Mouse (Mus musculus) midbrain, embryonic 15.5 days (tissue): ENCODE results near the gene Snap47. TPM values are rescaled to one million over a fixed set of nuclear protein-coding genes. Genes with fewer than 3 reads are reported as not detected.

Source experiments
- ATAC-seq: fragments of 200-750 bp; cut with Nextera tagmentation; replicated peaks from 2 replicates; pipeline ENCODE4 v1.8.0; 2017; ENCODE audit warnings: moderate TSS enrichment
- H3K27ac ChIP-seq: fragments of 300-500 bp; sonication (generic); 2 replicates; pipeline ENCODE4 v1.5.1; 2015; ENCODE audit warnings: mild to moderate bottlenecking, inconsistent platforms
- H3K27me3 ChIP-seq: fragments of 300-500 bp; sonication (generic); replicated peaks from 2 replicates; pipeline ENCODE4 v1.6.1; 2015; ENCODE audit warnings: inconsistent platforms
- H3K36me3 ChIP-seq: fragments of 300-500 bp; sonication (generic); replicated peaks from 2 replicates; pipeline ENCODE4 v1.6.1; 2015; ENCODE audit warnings: inconsistent platforms
- H3K4me1 ChIP-seq: fragments of 300-500 bp; sonication (generic); 2 replicates; pipeline ENCODE4 v1.6.1; 2015; ENCODE audit warnings: inconsistent platforms
- H3K4me2 ChIP-seq: fragments of 300-500 bp; sonication (generic); 2 replicates; pipeline ENCODE4 v1.6.1; 2015; ENCODE audit warnings: inconsistent platforms, mild to moderate bottlenecking, moderate library complexity
- H3K4me3 ChIP-seq: fragments of 300-500 bp; sonication (generic); 2 replicates; pipeline ENCODE4 v1.5.1; 2015; ENCODE audit warnings: mild to moderate bottlenecking, inconsistent platforms
- H3K9ac ChIP-seq: fragments of 300-500 bp; sonication (generic); 2 replicates; pipeline ENCODE4 v1.6.1; 2015; ENCODE audit warnings: mild to moderate bottlenecking, inconsistent platforms
- H3K9me3 ChIP-seq: fragments of 300-500 bp; sonication (generic); 2 replicates; pipeline ENCODE4 v1.6.1; 2016; ENCODE audit warnings: inconsistent platforms
- WGBS: fragments of 180-500 bp; shearing (Covaris S2); methylation state at CpG from one replicate; pipeline ENCODE4 v1.1.7; 2015; ENCODE audit warnings: mixed read lengths; 5-methylcytosine and 5-hydroxymethylcytosine counted together
- polyA plus RNA-seq: library from polyadenylated mRNA; unstranded; fragments of >200 nt; fragmentation: Nextera tagmentation; extraction: Ambion mirVana; gene quantifications from 2 replicates; pipeline ENCODE4 v1.2.1, GENCODE M21; 2015

Snap47 gene
- polyA plus RNA-seq, 1 experiment from 2014 or later: 549 TPM

DNA sequence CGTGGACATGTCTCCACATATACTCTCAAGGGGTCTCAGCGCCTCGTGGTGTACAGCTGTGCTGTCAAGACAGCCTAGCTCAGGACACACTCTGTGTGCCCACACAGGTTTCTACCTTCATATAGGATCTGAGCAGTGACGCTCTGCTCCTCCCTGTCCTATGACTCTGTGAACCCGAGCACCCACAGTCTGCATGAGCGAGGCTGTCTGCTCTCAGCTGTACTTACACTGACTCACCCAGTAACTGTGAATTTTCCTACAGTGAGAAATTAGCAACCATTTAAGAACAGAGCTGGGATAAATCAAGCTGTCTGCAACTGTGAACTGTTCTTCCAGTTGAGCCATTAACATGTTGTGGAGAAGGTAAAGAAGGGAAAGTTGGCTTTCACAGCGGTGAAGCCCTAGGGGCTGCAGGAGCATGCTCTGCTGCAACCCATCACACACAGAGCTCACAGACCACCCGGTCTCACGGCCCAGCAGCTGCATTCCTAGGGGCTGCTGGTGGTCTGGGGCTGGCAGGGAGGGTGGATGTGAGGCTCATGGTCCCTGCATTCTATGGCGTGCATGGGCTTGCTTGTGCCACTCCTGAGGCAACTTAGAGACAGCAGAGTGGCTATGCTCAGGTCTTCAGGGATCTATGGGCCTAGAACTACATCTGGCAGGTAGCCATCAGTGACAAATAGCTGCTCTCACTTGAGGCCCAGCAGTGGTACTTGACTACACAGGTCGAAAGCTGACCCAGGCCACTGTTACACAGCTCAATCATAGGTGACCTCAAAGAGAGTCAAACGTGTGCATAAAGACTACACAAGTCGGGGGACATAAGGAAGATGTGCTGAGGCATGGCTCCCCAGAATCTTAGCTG, 37.8 kb downstream of the Snap47 start:
- Histone ChIP-seq H3K4me3 (no peak overlapping the region), H3K27ac (no peak overlapping the region), H3K9me3 (no peaks in the 10 kb centered on the region), H3K36me3 (peaks cover 11% of the 10 kb centered on the region; the same call in 1 of the 2 replicates), H3K27me3 (no peaks in the 10 kb centered on the region), H3K4me1 (peaks cover 5% of the 10 kb centered on the region; the same call in 1 of the 2 replicates), H3K9ac (no peak overlapping the region), H3K4me2 (no peak overlapping the region)
- no peak for ATAC-seq
- WGBS: 90% methylated on average over 13 of the region's 13 CpGs

- H3K27ac ChIP-seq: no peak overlapping the region
- ATAC-seq: no peak
- H3K9me3 ChIP-seq: no peaks in the 10 kb centered on the region
- H3K36me3 ChIP-seq: peaks cover 10% of the 10 kb centered on the region
- H3K27me3 ChIP-seq: no peaks in the 10 kb centered on the region
- no peak overlapping the region for H3K4me3 ChIP-seq
- H3K4me1 ChIP-seq: peaks cover 5% of the 10 kb centered on the region; the same call in 1 of the 2 replicates
- no peak overlapping the region for H3K9ac ChIP-seq
- WGBS: 66% methylated on average over 6 of the region's 6 CpGs
- H3K4me2 ChIP-seq: no peak overlapping the region
These were observed 38.9 kb downstream of the Snap47 start for GRCm38 (mm10) chr11:59412058-59412457.

DNA sequence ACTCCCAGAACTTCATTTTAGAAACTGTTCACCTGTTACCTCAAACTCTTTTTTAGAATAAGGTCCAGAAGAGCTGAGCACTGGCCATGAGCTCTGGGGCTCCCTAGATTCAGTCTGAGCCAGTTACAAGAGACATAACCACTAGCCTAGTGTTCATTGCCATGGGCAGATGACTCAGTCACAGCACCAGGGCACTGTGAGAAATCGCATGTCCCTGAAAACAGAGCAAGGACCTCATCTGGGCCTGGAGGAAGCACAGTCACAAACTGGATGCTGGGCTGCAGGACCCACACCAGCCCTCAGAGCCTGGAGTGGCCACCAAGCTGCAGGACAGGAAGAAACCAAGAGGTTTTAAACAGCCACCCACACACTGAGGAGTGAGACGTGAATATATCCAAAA, 40.1 kb downstream of the Snap47 start:
- peaks cover 20% of the 10 kb centered on the region for H3K36me3 ChIP-seq
- no peaks in the 10 kb centered on the region for H3K9me3 ChIP-seq
- WGBS: 86% methylated on average over 2 of the region's 2 CpGs

DNA sequence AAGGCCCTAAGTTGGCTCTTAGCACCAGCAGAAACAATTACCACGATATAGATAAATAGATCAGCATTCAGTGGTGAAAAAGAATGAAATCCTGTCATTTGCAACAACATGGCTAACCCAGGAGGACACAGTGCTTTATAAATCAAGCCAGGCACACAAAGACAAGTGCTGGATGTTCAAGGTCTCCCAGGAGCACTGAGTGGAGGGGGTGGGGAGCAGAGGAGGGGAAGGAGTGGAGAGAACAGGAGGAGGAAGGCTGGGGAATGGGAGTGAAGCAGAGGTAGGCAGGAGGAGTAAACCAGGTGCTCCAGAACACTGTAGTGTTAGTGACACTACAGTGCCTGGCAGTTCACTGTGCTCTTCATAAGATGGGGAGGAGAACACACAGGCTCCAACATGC, 45.2 kb downstream of the Snap47 start:
- Histone ChIP-seq H3K27me3 (no peaks in the 10 kb centered on the region), H3K27ac (no peak overlapping the region), H3K36me3 (peaks cover 23% of the 10 kb centered on the region), H3K4me3 (no peak overlapping the region), H3K9ac (no peak overlapping the region), H3K9me3 (no peaks in the 10 kb centered on the region), H3K4me2 (no peak overlapping the region), H3K4me1 (no peaks in the 10 kb centered on the region)
- no peak for ATAC-seq
- 88% methylated on average over 1 of the region's 1 CpGs for WGBS

More for the DNA sequence above, 40.1 kb downstream of the Snap47 start:
- no peak overlapping the region for H3K27ac ChIP-seq
- H3K4me2 ChIP-seq: no peak overlapping the region
- H3K4me3 ChIP-seq: no peak overlapping the region
- H3K9ac ChIP-seq: no peak overlapping the region
- no peaks in the 10 kb centered on the region for H3K27me3 ChIP-seq
- H3K4me1 ChIP-seq: peaks cover 5% of the 10 kb centered on the region; the same call in 1 of the 2 replicates
- no peak for ATAC-seq

- Histone ChIP-seq H3K4me1 (no peaks in the 10 kb centered on the region), H3K9me3 (no peaks in the 10 kb centered on the region), H3K36me3 (peaks cover 7% of the 10 kb centered on the region; the same call in 1 of the 2 replicates), H3K4me2 (no peak overlapping the region), H3K9ac (no peak overlapping the region), H3K27ac (no peak overlapping the region), H3K4me3 (no peak overlapping the region), H3K27me3 (no peaks in the 10 kb centered on the region)
- ATAC-seq: no peak
- WGBS: 78% methylated on average over 2 of the region's 2 CpGs
These were observed 50.1 kb downstream of the Snap47 start for GRCm38 (mm10) chr11:59400876-59401275.

GRCm38 (mm10) chr11:59399830-59400229, 51.2 kb downstream of the Snap47 start:
- H3K27ac ChIP-seq: no peak overlapping the region
- no peaks in the 10 kb centered on the region; the same call in 1 of the 2 replicates for H3K36me3 ChIP-seq
- no peaks in the 10 kb centered on the region for H3K4me1 ChIP-seq
- WGBS: 82% methylated on average over 8 of the region's 8 CpGs
- H3K27me3 ChIP-seq: no peaks in the 10 kb centered on the region
- H3K9me3 ChIP-seq: no peaks in the 10 kb centered on the region
- H3K4me2 ChIP-seq: no peak overlapping the region
- ATAC-seq: no peak
- no peak overlapping the region for H3K4me3 ChIP-seq
- H3K9ac ChIP-seq: no peak overlapping the region

GRCm38 (mm10) chr11:59397536-59398371, 53.2 kb downstream of the Snap47 start:
- H3K27ac ChIP-seq: no peak overlapping the region
- no peak overlapping the region for H3K9ac ChIP-seq
- H3K27me3 ChIP-seq: no peaks in the 10 kb centered on the region
- ATAC-seq: no peak
- peaks cover 4% of the 10 kb centered on the region; the same call in 1 of the 2 replicates for H3K4me1 ChIP-seq
- H3K9me3 ChIP-seq: no peaks in the 10 kb centered on the region
- H3K36me3 ChIP-seq: no peaks in the 10 kb centered on the region; the same call in 1 of the 2 replicates
- H3K4me3 ChIP-seq: no peak overlapping the region
- 71% methylated on average over 22 of the region's 22 CpGs for WGBS
- H3K4me2 ChIP-seq: no peak overlapping the region

GRCm38 (mm10) chr11:59394451-59394850, 56.5 kb downstream of the Snap47 start:
- no peak overlapping the region for H3K9ac ChIP-seq
- no peak overlapping the region for H3K4me3 ChIP-seq
- H3K9me3 ChIP-seq: no peaks in the 10 kb centered on the region
- ATAC-seq: no peak
- no peak overlapping the region for H3K4me2 ChIP-seq
- peaks cover 4% of the 10 kb centered on the region; the same call in 1 of the 2 replicates for H3K4me1 ChIP-seq
- 87% methylated on average over 5 of the region's 5 CpGs for WGBS
- no peak overlapping the region for H3K27ac ChIP-seq
- no peaks in the 10 kb centered on the region for H3K36me3 ChIP-seq
- no peaks in the 10 kb centered on the region for H3K27me3 ChIP-seq

DNA sequence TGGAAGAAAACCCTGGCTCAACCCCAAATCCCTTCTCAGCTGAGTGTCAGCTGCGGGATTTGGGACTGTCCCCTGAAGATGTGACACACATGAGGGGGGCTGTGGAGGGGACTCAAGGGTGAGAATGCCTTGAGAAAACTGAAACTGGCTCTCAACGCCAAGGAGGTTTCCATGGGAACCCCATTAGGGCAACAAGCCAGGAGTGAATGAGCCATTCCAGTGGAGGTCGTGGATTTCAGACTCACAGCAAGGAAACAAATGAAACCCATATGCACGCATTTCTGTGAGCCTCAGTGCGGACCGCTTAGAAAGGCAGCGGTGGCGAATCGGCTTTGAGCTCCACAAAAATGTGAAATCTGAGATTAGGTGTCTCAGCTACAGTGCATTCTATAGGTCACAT, 57.4 kb downstream of the Snap47 start:
- H3K9ac ChIP-seq: no peak overlapping the region
- H3K27ac ChIP-seq: peak overlapping the region; percentile 11; the same call in 1 of the 2 replicates
- H3K9me3 ChIP-seq: no peaks in the 10 kb centered on the region
- WGBS: 32% methylated on average over 9 of the region's 9 CpGs
- no peak overlapping the region for H3K4me2 ChIP-seq
- H3K27me3 ChIP-seq: no peaks in the 10 kb centered on the region
- no peaks in the 10 kb centered on the region for H3K36me3 ChIP-seq
- no peak overlapping the region for H3K4me3 ChIP-seq
- ATAC-seq: 0 out of 2 replicates have a peak, but pooled peaks have one; percentile 6
- peaks cover 4% of the 10 kb centered on the region; the same call in 1 of the 2 replicates for H3K4me1 ChIP-seq

- Histone ChIP-seq H3K9me3 (no peaks in the 10 kb centered on the region), H3K36me3 (no peaks in the 10 kb centered on the region), H3K4me2 (no peak overlapping the region), H3K4me3 (no peak overlapping the region), H3K9ac (no peak overlapping the region), H3K27me3 (no peaks in the 10 kb centered on the region), H3K27ac (no peak overlapping the region), H3K4me1 (peaks cover 4% of the 10 kb centered on the region; the same call in 1 of the 2 replicates)
- 84% methylated on average over 6 of the region's 6 CpGs for WGBS
- ATAC-seq: no peak
These were observed 58.7 kb downstream of the Snap47 start for GRCm38 (mm10) chr11:59392300-59392699.

DNA sequence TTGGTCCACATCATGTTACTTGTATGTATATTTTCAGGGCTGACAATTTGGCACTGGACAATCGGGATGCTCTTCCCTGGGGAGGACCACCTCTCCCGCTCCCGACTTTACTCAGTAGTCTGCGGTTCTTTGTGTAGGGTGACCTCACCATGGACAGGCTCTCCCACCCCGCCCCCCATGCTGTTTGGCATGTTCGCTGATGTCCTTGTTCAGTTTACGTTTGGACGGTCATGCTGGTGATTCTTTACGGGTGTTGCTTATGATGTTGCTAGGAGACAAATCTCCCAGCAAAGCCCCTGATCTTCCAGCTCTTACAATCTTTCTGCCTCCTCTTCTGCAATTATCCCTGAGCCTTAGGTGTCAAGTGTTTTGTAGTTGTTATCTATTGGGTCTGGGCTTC, 60.5 kb downstream of the Snap47 start:
- Histone ChIP-seq H3K4me2 (no peak overlapping the region), H3K9ac (no peak overlapping the region), H3K27ac (no peak overlapping the region), H3K4me3 (no peak overlapping the region), H3K27me3 (no peaks in the 10 kb centered on the region), H3K36me3 (no peaks in the 10 kb centered on the region), H3K9me3 (no peaks in the 10 kb centered on the region), H3K4me1 (peaks cover 4% of the 10 kb centered on the region; the same call in 1 of the 2 replicates)
- 44% methylated on average over 9 of the region's 9 CpGs for WGBS
- ATAC-seq: no peak

- ATAC-seq: no peak
- Histone ChIP-seq H3K27ac (no peak overlapping the region), H3K4me1 (peaks cover 4% of the 10 kb centered on the region; the same call in 1 of the 2 replicates), H3K4me2 (no peak overlapping the region), H3K9me3 (no peaks in the 10 kb centered on the region), H3K9ac (no peak overlapping the region), H3K27me3 (no peaks in the 10 kb centered on the region), H3K36me3 (no peaks in the 10 kb centered on the region), H3K4me3 (no peak overlapping the region)
- WGBS: 72% methylated on average over 4 of the region's 4 CpGs
These were observed 61.4 kb downstream of the Snap47 start for GRCm38 (mm10) chr11:59389617-59390016.
